Mouse (Mus musculus) liver, adult 2 months (tissue): ENCODE measurements around the gene Itk. TPM values are rescaled to one million over a fixed set of nuclear protein-coding genes. Genes with fewer than 3 reads are reported as not detected.

Source experiments
- DNase-seq: peaks from one replicate; pipeline ENCODE4 v3.0.0-alpha.2; 2011; ENCODE audit warnings: low read depth, low spot score; ENCODE audit errors: extremely low read depth
- H3K27ac ChIP-seq: fragments of 200-500 bp; replicated peaks from 2 replicates; pipeline ENCODE4 v1.5.1; 2012; ENCODE audit warnings: low read depth, mild to moderate bottlenecking, control low read depth, inconsistent platforms, low read length; ENCODE audit not compliant: insufficient read depth
- H3K27me3 ChIP-seq: fragments of 200-500 bp; 2 replicates; pipeline ENCODE4 v1.6.1; 2012; ENCODE audit warnings: mild to moderate bottlenecking, moderate library complexity, low read length, inconsistent platforms; ENCODE audit not compliant: control insufficient read depth, insufficient read depth
- H3K36me3 ChIP-seq: fragments of 200-500 bp; 2 replicates; pipeline ENCODE4 v1.6.1; 2012; ENCODE audit warnings: low read length, inconsistent platforms; ENCODE audit not compliant: control insufficient read depth, insufficient read depth
- H3K4me1 ChIP-seq: fragments of 200-500 bp; 2 replicates; pipeline ENCODE4 v1.6.1; 2011; ENCODE audit warnings: low read length; ENCODE audit not compliant: control insufficient read depth, insufficient read depth
- H3K4me3 ChIP-seq: fragments of 200-500 bp; 2 replicates; pipeline ENCODE4 v1.5.1; 2011; ENCODE audit warnings: low read depth, mild to moderate bottlenecking, control low read depth, low read length, moderate library complexity; ENCODE audit not compliant: insufficient read depth
- H3K79me2 ChIP-seq: fragments of 200-500 bp; 2 replicates; pipeline ENCODE4 v1.6.1; 2012; ENCODE audit warnings: inconsistent platforms, mild to moderate bottlenecking, low read length, moderate library complexity; ENCODE audit not compliant: control insufficient read depth, insufficient read depth
- H3K9ac ChIP-seq: fragments of 200-500 bp; 2 replicates; pipeline ENCODE4 v1.6.1; 2012; ENCODE audit warnings: low read depth, mild to moderate bottlenecking, control low read depth, inconsistent platforms, low read length
- CTCF ChIP-seq: fragments of 200-500 bp; IDR thresholded peaks from 2 replicates; pipeline ENCODE4 v1.5.1; 2011; ENCODE audit warnings: low read depth, low read length, control low read depth
- POLR2A ChIP-seq: fragments of 200-500 bp; IDR thresholded peaks from 2 replicates; pipeline ENCODE4 v1.6.1; 2011; ENCODE audit warnings: low read length, control low read depth; ENCODE audit not compliant: insufficient read depth; ENCODE audit errors: extremely low read depth
- WGBS: fragments of 180-500 bp; shearing (Covaris S2); methylation state at CpG from one replicate; pipeline ENCODE4 v1.1.7; 2018; 5-methylcytosine and 5-hydroxymethylcytosine counted together
- polyA plus RNA-seq: library from polyadenylated mRNA; depleted of rRNA; stranded (reverse); fragments of >200 nt; gene quantifications from 2 replicates; pipeline ENCODE4 v1.2.3, GENCODE M21; 2012
- total RNA-seq: library from RNA; depleted of rRNA; stranded (reverse); fragments of >200 nt; gene quantifications from 2 replicates; pipeline ENCODE4 v1.2.3, GENCODE M21; 2014

Itk gene
- total and polyA plus RNA-seq, 2 experiments, result 0.22 to 0.46 TPM

DNA sequence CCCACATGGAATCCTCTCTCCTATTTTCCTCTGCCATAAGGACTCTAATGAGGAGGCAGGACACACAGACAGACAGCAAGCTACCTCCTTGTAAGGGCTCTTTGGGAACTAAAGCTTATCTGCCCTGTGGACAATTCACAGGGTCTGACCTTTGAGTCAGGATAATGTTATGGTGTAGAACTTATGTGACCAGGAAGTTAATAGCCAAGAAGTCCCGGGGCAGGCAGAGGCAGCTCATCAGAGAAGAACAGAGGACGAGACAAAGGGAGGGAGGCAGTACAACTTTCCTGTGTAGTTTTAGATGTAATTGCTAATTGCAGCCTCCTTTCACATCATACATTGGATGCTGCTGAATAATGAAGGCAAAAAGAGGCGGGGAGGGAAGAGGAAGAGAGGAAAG lies 1.3 kb upstream of the Itk start:
- no peak overlapping the region for H3K9ac ChIP-seq
- no peak for TF ChIP-seq CTCF
- TF ChIP-seq POLR2A, result no peak
- H3K36me3 ChIP-seq, result no peaks in the 10 kb centered on the region
- 70% methylated on average over 3 of the region's 3 CpGs for WGBS
- no peaks in the 10 kb centered on the region for H3K79me2 ChIP-seq
- no peak overlapping the region for H3K27ac ChIP-seq
- H3K27me3 ChIP-seq, result no peaks in the 10 kb centered on the region; the same call in 1 of the 2 replicates
- DNase-seq, result no peak
- H3K4me3 ChIP-seq, result no peak overlapping the region
- no peaks in the 10 kb centered on the region for H3K4me1 ChIP-seq

DNA sequence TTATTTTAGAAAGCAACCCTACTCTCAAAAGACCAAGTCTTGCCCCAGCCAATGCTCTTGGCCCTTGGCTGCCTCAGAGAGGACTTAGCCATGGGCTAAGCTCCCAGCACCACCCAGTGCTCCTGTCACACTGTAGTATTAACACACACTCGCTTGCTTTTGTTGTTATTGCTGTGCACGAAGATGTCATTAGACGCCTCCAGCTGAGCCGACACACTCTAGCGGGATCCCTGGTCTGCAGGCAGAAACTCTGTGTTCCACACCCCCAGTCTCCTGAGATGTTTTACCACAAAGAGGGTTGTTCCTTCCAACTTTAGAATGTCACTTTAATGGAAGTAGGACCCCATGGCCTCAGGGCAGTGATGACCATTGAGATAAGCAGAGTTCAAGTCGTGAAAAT lies 877 bp downstream of the Itk start:
- Histone ChIP-seq H3K9ac (no peak overlapping the region), H3K4me3 (no peak overlapping the region), H3K27me3 (no peaks in the 10 kb centered on the region; the same call in 1 of the 2 replicates), H3K4me1 (no peaks in the 10 kb centered on the region), H3K27ac (no peak overlapping the region), H3K36me3 (no peaks in the 10 kb centered on the region), H3K79me2 (no peaks in the 10 kb centered on the region)
- TF ChIP-seq CTCF (no peak), POLR2A (no peak)
- DNase-seq, result no peak
- 78% methylated on average over 6 of the region's 6 CpGs for WGBS

DNA sequence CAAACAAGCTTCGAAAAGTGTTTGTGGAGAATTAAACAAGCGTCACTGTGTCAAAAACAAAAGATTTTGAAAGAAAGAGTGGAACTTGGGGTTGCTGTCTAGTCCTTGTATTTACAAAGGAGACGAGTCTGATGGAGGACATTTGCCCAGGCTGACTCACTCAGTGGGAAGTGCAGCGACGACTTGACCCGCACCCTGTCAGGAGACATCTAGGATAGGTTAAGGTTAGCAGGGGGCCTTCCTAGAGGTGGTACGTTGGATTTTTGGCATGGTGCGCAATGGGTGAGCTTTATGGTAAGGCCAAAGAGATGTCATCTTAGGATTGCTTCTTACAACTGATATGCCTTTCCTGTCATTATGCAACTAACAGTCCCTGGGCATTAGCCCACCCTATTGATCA lies 2.3 kb downstream of the Itk start:
- DNase-seq, result no peak
- TF ChIP-seq CTCF (no peak), POLR2A (no peak)
- no peaks in the 10 kb centered on the region for H3K4me1 ChIP-seq
- 93% methylated on average over 8 of the region's 8 CpGs for WGBS
- H3K4me3 ChIP-seq, result no peak overlapping the region
- no peaks in the 10 kb centered on the region for H3K36me3 ChIP-seq
- H3K27ac ChIP-seq, result no peak overlapping the region
- H3K9ac ChIP-seq, result no peak overlapping the region
- H3K27me3 ChIP-seq, result no peaks in the 10 kb centered on the region
- H3K79me2 ChIP-seq, result no peaks in the 10 kb centered on the region

DNA sequence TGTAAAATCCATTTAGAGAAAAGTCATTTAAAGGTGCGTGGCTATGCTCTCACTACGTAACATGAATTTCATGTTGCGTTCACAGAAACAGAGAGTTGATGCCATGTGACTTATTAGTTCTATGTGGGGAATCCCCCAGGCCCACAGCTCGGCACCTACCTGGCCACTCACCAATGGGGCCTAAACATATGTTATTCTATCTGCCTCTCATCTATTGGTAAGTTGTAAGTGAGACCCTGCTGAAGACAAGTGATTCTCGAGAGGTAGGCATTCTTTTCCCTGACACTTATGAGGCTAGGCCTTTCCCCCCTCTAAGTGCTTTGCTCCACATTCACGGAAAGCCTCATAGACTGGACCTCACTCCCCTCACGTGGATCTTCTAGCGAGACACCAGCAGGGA lies 2.8 kb downstream of the Itk start:
- TF ChIP-seq POLR2A (no peak), CTCF (no peak)
- no peaks in the 10 kb centered on the region for H3K27me3 ChIP-seq
- WGBS, result 93% methylated on average over 8 of the region's 8 CpGs

DNA sequence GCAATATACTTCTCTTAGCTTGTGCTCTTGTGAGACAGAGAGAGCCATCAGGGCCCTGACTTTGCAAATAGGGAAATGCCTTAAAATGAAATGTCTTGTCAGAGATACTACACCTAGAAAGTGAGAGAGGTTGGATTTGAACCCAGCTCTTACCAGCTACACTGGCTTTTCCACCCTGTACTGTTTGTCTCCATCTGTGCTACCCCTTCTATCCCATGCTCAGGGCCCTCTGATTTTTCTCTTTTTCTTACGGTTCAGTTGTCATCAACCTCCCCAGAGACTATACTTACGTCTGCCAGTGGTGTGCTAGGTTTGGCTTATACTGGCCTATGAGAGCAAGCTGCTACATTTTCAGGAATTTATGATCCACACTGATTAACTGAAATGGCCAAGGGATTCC lies 4.4 kb downstream of the Itk start:
- no peak overlapping the region for H3K4me3 ChIP-seq

More for the DNA sequence above, 2.8 kb downstream of the Itk start:
- DNase-seq, result no peak
- Histone ChIP-seq H3K27ac (no peak overlapping the region), H3K4me3 (no peak overlapping the region), H3K9ac (no peak overlapping the region), H3K4me1 (no peaks in the 10 kb centered on the region), H3K36me3 (no peaks in the 10 kb centered on the region), H3K79me2 (no peaks in the 10 kb centered on the region)

DNA sequence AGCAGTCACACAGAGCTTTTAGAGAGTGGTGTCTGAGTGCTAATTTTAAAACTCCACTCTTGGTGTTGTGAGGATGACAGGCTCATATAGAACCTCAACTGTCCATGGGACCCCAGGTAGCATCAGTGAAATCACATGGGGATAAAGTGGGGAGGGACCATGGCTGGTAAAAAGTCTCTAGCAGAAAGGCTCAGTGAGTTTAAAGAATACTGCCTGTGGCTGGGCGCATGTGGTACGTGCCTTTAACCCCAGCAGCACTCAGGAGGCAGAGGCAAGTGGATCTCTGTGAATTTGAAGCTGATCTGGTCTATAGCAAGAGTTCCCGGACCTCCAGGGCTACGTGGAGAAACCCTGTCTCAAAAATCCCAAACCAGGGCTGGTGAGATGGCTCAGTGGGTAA lies 6.8 kb downstream of the Itk start:
- no peaks in the 10 kb centered on the region for H3K27me3 ChIP-seq
- no peaks in the 10 kb centered on the region for H3K79me2 ChIP-seq
- no peak for DNase-seq
- TF ChIP-seq CTCF (no peak), POLR2A (no peak)
- H3K27ac ChIP-seq, result no peak overlapping the region
- H3K36me3 ChIP-seq, result no peaks in the 10 kb centered on the region
- WGBS, result 97% methylated on average over 4 of the region's 4 CpGs
- H3K4me1 ChIP-seq, result 0 out of 2 replicates have a peak, but pooled peaks cover 2% of the 10 kb centered on the region
- no peak overlapping the region for H3K4me3 ChIP-seq
- no peak overlapping the region for H3K9ac ChIP-seq

More for the DNA sequence above, 4.4 kb downstream of the Itk start:
- H3K36me3 ChIP-seq, result no peaks in the 10 kb centered on the region
- H3K27me3 ChIP-seq, result no peaks in the 10 kb centered on the region
- 95% methylated on average over 2 of the region's 2 CpGs for WGBS
- no peaks in the 10 kb centered on the region for H3K79me2 ChIP-seq
- DNase-seq, result no peak
- H3K27ac ChIP-seq, result no peak overlapping the region
- H3K9ac ChIP-seq, result no peak overlapping the region
- TF ChIP-seq CTCF, result no peak
- no peak for TF ChIP-seq POLR2A
- H3K4me1 ChIP-seq, result 0 out of 2 replicates have a peak, but pooled peaks cover 1% of the 10 kb centered on the region
